Mouse (Mus musculus): ENCODE measurements at regions not wholly inside any gene's neighbourhood (a gene's known extent, or its start where the extent isn't known, plus 50 kb on each side); places are given as distances from the start of the nearest gene placed in this dataset.
A peak's percentile ranks its signal among the peaks of the same experiment; 100 is the strongest.

- no peak for DNase-seq (ENCODE audit: low spot score in 2 of 2)
These were observed 155.5 kb upstream of the Vstm2b start for GRCm38 (mm10) chr7:40742553-40743151.

- no peak for DNase-seq (ENCODE audit: low spot score in 2 of 2)
These were observed 146.3 kb upstream of the Vstm2b start for GRCm38 (mm10) chr7:40751779-40752178.

DNA sequence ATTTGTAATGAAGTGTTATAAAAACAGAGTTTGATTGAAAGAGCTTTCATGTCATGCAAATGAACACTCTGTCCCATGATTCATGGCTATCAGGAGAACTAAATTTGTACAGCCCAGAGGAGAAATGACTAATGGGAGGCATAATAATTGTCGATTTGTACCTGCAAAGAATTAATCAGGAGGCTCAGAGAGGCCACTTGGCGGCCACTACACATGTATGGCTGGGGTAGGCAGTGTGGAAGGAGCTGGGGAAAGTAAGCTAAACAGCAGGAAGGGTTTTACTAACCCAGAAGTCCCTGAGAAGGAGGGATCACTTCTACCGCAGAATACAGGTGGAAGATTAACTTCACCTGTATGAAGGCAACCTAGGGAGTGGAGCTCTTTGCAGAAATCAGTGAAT is 145.9 kb upstream of the Vstm2b start:
- no peak for DNase-seq (ENCODE audit: low spot score in 2 of 2)

DNA sequence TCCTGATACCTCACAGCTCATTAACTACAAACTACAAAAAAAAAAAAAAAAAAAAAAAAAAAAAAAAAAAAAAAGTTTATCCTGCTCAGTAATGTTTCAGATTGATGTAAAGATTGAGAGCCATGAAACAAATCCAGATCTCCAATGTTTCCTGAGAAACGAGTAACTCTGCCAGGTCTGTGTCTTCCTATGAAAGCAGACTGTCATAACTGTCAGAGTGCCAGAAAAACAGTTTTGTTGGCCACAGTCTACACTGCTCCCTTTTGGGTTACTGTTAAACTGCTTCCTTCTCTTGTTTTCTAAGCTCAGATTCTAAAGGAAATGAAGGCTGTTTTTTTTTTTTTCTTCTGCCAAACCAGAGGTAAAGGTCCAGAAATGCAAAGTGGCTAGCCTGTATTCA is 144.6 kb upstream of the Vstm2b start:
- no peak for DNase-seq (ENCODE audit: low spot score in 2 of 2)

GRCm38 (mm10) chr7:40762520-40762919 is 135.6 kb upstream of the Vstm2b start:
- peak; percentile 36 to 65 for DNase-seq (ENCODE audit: low spot score in 2 of 2)

GRCm38 (mm10) chr7:40766142-40766541 is 132.0 kb upstream of the Vstm2b start:
- DNase-seq (ENCODE audit: low spot score in 2 of 2), result no peak

DNA sequence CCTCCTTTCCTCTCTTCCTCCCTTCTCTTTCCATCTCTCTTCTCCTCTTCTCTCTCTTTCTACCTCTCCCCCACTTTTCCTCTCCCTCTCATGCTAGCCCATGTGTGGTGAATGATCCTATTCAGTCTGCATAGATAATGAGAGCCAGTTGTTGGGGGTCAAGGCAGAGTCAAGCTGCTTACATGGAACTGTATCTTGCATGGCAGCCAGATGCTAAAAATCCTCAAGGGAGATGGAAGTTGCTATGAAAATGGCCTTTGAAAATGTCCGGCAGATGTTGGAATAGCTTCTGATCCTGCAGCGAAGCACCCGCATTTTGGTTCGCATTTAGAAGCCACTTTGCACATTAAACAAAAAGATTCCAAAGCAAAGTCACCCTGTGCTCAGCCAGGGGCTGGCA is 121.9 kb upstream of the Vstm2b start:
- no peak for DNase-seq (ENCODE audit: low spot score in 2 of 2)

GRCm38 (mm10) chr7:40784906-40785305 is 113.2 kb upstream of the Vstm2b start:
- DNase-seq (ENCODE audit: low spot score in 2 of 2), result no peak

GRCm38 (mm10) chr7:40786758-40787157 is 111.4 kb upstream of the Vstm2b start:
- DNase-seq (ENCODE audit: low spot score in 2 of 2), result no peak

DNA sequence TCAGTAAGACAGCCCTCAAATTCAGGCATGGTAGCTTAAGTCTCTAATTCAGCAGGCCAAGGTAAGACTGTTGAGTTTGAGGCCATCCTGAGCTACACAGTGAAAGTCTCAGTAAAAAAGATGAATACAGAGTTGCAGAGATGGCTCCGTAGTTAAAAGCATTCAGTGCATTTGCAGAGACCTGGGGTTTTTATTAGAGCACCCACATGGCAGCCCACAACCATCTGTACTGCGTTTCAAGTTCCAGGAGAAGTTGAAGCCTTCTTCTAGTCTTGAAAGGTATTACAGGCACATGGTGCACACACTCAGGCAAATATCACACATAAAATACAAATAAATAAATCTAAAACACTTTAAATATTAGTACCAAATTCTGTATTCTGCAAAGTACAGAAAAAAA is 109.6 kb upstream of the Vstm2b start:
- DNase-seq (ENCODE audit: low spot score in 2 of 2), result no peak

GRCm38 (mm10) chr7:40794458-40795207 is 103.5 kb upstream of the Vstm2b start:
- no peak for DNase-seq (ENCODE audit: low spot score in 2 of 2)

DNA sequence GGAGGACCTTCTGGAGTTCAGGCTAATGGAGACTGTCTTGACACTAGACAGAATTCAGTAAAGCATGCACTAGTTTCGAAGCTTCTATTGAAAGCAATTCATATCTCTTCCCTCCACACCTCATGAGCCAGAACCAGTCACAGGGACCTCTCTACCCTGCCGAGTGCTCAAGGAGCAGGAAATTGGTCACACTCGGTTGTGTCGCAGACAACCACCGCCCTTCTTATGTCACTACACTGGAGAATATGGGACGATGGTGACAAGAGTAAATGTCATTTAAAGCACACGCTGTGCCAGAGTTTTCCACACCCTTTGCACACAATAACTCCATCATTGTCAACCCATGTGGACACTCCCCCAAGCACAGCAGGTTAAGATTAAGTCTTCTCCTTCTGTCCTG is 98.3 kb upstream of the Vstm2b start:
- DNase-seq (ENCODE audit: low spot score in 2 of 2), result no peak

DNA sequence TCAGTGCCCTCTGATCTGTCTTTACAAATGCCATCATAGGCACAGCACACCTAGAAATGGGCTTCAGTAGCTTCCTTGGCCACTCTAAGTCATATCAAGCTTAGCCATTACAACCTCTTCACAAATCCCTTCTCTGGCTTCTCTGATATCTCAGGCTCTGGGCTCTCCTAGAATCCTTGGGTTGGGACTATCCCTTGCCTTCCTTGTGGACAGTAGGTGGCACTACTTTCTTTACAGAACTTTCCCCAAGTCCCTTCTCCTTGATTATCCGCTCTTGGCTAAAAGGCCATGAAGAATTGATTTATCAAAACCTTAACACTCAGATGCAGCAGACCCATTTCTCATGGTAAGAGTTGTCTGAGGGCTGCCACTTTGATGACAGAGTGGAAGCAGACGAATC is 96.8 kb upstream of the Vstm2b start:
- DNase-seq (ENCODE audit: low spot score in 2 of 2), result no peak

DNA sequence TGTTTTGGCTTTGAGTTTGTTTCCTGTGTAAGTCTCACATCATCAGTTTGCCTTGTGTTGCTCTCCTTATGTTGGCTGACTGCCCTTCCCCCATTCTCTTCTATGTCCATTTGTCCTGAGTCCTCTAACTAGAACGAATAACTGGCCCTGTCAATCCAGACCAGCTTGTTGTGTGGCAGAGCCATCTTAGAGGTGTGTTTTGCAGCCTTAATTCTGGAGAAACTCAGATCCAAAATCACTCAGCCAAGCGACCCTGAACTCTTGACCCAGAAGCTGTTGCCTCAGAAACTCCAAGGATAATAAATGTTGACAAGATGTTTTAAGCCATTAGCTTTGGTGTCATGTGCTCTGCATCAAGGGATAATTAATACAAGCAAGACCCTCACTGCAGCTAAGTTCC is 92.9 kb upstream of the Vstm2b start:
- no peak for DNase-seq (ENCODE audit: low spot score in 2 of 2)

DNA sequence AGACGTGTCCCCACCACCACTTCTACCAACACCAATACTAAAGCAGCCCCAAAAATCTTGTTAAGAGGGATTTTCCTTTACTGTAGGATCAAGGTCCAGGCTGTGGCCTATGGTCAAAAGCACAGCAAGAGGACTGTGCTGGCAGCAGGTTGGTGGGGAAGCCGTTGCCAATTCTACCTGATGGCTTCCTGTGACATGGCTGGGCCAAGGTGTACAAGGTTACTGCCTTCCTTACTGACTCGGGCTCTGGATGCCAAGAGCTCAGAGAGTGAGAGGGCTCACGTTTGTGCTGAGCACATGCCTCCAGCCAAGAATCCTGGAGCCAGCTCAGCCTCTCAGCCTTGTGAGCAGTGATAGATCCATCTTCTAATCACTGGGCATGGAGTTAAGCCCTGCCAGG is 92.3 kb upstream of the Vstm2b start:
- no peak for DNase-seq (ENCODE audit: low spot score in 2 of 2)

- peak; percentile 42 to 67 for DNase-seq (ENCODE audit: low spot score in 2 of 2)
These were observed 85.2 kb upstream of the Vstm2b start for GRCm38 (mm10) chr7:40812952-40813351.

- peak; percentile 42 to 66 for DNase-seq (ENCODE audit: low spot score in 2 of 2)
These were observed 72.9 kb upstream of the Vstm2b start for GRCm38 (mm10) chr7:40825141-40825742.

GRCm38 (mm10) chr7:40829526-40829925 is 68.6 kb upstream of the Vstm2b start:
- no peak for DNase-seq (ENCODE audit: low spot score in 2 of 2)

DNA sequence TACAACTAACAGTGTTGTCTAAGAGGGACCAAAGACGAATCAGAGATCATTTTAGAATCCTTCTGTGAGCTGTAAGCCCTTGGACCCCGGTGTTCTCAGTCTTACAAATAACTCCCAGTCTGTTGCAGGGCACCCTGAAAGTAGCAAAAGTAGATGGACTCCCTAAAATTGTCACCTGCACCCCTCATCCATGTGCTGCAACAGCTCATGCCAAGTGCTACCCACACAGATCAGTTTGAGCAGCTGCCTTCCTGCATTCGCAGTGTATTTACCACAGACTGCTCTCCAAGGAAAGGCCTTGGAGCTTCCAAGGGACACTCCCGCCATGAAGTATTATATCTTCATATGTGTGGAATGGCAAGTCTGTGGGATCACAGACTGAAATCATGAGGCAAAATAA is 66.5 kb upstream of the Vstm2b start:
- DNase-seq (ENCODE audit: low spot score in 2 of 2), result peak in 1 of 2 experiments; percentile 30

GRCm38 (mm10) chr7:40842344-40842992 is 55.7 kb upstream of the Vstm2b start:
- no peak for DNase-seq (ENCODE audit: low spot score in 2 of 2)

- no peak for DNase-seq (ENCODE audit: low spot score in 2 of 2)
These were observed 51.6 kb upstream of the Vstm2b start for GRCm38 (mm10) chr7:40846512-40846911.

Measured in left cerebral cortex, adult 18-20 months (tissue).